Mouse (Mus musculus): ENCODE measurements at regions not wholly inside any gene's neighbourhood (a gene's known extent, or its start where the extent isn't known, plus 50 kb on each side); places are given as distances from the start of the nearest gene placed in this dataset.

GRCm38 (mm10) chr6:111621684-111622480 is 651.7 kb upstream of the Lmcd1 start:
- no peak for DNase-seq (ENCODE audit: low read depth, low spot score)

GRCm38 (mm10) chr6:111622481-111623139 is 650.9 kb upstream of the Lmcd1 start:
- DNase-seq (ENCODE audit: low read depth, low spot score) = no peak

GRCm38 (mm10) chr6:111623140-111623497 is 650.4 kb upstream of the Lmcd1 start:
- no peak for DNase-seq (ENCODE audit: low read depth, low spot score)

- DNase-seq (ENCODE audit: low read depth, low spot score) = no peak
These were observed 648.1 kb upstream of the Lmcd1 start for GRCm38 (mm10) chr6:111625501-111625900.

GRCm38 (mm10) chr6:111652736-111653135 is 620.8 kb upstream of the Lmcd1 start:
- DNase-seq (ENCODE audit: low read depth, low spot score) = no peak

- DNase-seq (ENCODE audit: low read depth, low spot score) = no peak
These were observed 613.6 kb upstream of the Lmcd1 start for GRCm38 (mm10) chr6:111659957-111660356.

GRCm38 (mm10) chr6:111664603-111665002 is 609.0 kb upstream of the Lmcd1 start:
- no peak for DNase-seq (ENCODE audit: low read depth, low spot score)

GRCm38 (mm10) chr6:111684911-111685310 is 588.6 kb upstream of the Lmcd1 start:
- no peak for DNase-seq (ENCODE audit: low read depth, low spot score)

- no peak for DNase-seq (ENCODE audit: low read depth, low spot score)
These were observed 570.7 kb upstream of the Lmcd1 start for GRCm38 (mm10) chr6:111702864-111703263.

GRCm38 (mm10) chr6:111708277-111708676 is 565.3 kb upstream of the Lmcd1 start:
- DNase-seq (ENCODE audit: low read depth, low spot score) = no peak

GRCm38 (mm10) chr6:111725969-111726368 is 547.6 kb upstream of the Lmcd1 start:
- DNase-seq (ENCODE audit: low read depth, low spot score) = no peak

- DNase-seq (ENCODE audit: low read depth, low spot score) = no peak
These were observed 543.2 kb upstream of the Lmcd1 start for GRCm38 (mm10) chr6:111730381-111730780.

- DNase-seq (ENCODE audit: low read depth, low spot score) = peak; percentile 60
These were observed 539.6 kb upstream of the Lmcd1 start for GRCm38 (mm10) chr6:111733926-111734325.

GRCm38 (mm10) chr6:111738983-111739382 is 534.6 kb upstream of the Lmcd1 start:
- DNase-seq (ENCODE audit: low read depth, low spot score) = no peak

- no peak for DNase-seq (ENCODE audit: low read depth, low spot score)
These were observed 491.7 kb upstream of the Lmcd1 start for GRCm38 (mm10) chr6:111781710-111782481.

- DNase-seq (ENCODE audit: low read depth, low spot score) = no peak
These were observed 464.9 kb upstream of the Lmcd1 start for GRCm38 (mm10) chr6:111808611-111809010.

GRCm38 (mm10) chr6:111813982-111814603 is 459.5 kb upstream of the Lmcd1 start:
- no peak for DNase-seq (ENCODE audit: low read depth, low spot score)

GRCm38 (mm10) chr6:111815150-111815549 is 458.4 kb upstream of the Lmcd1 start:
- DNase-seq (ENCODE audit: low read depth, low spot score) = no peak

- DNase-seq (ENCODE audit: low read depth, low spot score) = no peak
These were observed 453.3 kb upstream of the Lmcd1 start for GRCm38 (mm10) chr6:111820265-111820664.

GRCm38 (mm10) chr6:111844321-111844835 is 429.2 kb upstream of the Lmcd1 start:
- no peak for DNase-seq (ENCODE audit: low read depth, low spot score)

- no peak for DNase-seq (ENCODE audit: low read depth, low spot score)
These were observed 407.4 kb upstream of the Lmcd1 start for GRCm38 (mm10) chr6:111866101-111866598.

GRCm38 (mm10) chr6:111882557-111882956 is 391.0 kb upstream of the Lmcd1 start:
- no peak for DNase-seq (ENCODE audit: low read depth, low spot score)
